Mouse (Mus musculus) heart, embryonic 15.5 days (tissue): ENCODE data around the gene Arhgap21. TPM values are rescaled to one million over a fixed set of nuclear protein-coding genes. Genes with fewer than 3 reads are reported as not detected.

Experiments
- ATAC-seq: fragments of 200-750 bp; cut with Nextera tagmentation; replicated peaks from 2 replicates; pipeline ENCODE4 v1.8.0; 2017; ENCODE audit warnings: low read depth, moderate TSS enrichment; ENCODE audit not compliant: insufficient number of reproducible peaks, insufficient read depth, low FRiP score
- H3K27ac ChIP-seq: fragments of 300-500 bp; sonication (generic); 2 replicates; pipeline ENCODE4 v1.5.1; 2015; ENCODE audit warnings: mild to moderate bottlenecking, inconsistent platforms
- H3K27me3 ChIP-seq: fragments of 300-500 bp; sonication (generic); 2 replicates; pipeline ENCODE4 v1.6.1; 2015; ENCODE audit warnings: inconsistent platforms
- H3K36me3 ChIP-seq: fragments of 300-500 bp; sonication (generic); 2 replicates; pipeline ENCODE4 v1.6.1; 2015; ENCODE audit warnings: mild to moderate bottlenecking, inconsistent platforms
- H3K4me1 ChIP-seq: fragments of 300-500 bp; sonication (generic); replicated peaks from 2 replicates; pipeline ENCODE4 v1.6.1; 2015; ENCODE audit warnings: inconsistent platforms
- H3K4me2 ChIP-seq: fragments of 300-500 bp; sonication (generic); 2 replicates; pipeline ENCODE4 v1.6.1; 2015; ENCODE audit warnings: inconsistent platforms, mild to moderate bottlenecking, moderate library complexity
- H3K4me3 ChIP-seq: fragments of 300-500 bp; sonication (generic); 2 replicates; pipeline ENCODE4 v1.5.1; 2015; ENCODE audit warnings: mild to moderate bottlenecking, inconsistent platforms
- H3K9ac ChIP-seq: fragments of 300-500 bp; sonication (generic); 2 replicates; pipeline ENCODE4 v1.6.1; 2015; ENCODE audit warnings: mild to moderate bottlenecking, inconsistent platforms
- H3K9me3 ChIP-seq: fragments of 300-500 bp; sonication (generic); replicated peaks from 2 replicates; pipeline ENCODE4 v1.6.1; 2016; ENCODE audit warnings: inconsistent platforms
- WGBS: fragments of 180-500 bp; shearing (Covaris S2); methylation state at CpG from one replicate; pipeline ENCODE4 v1.1.7; 2015; ENCODE audit warnings: mixed read lengths; 5-methylcytosine and 5-hydroxymethylcytosine counted together
- polyA plus RNA-seq: library from polyadenylated mRNA; unstranded; fragments of >200 nt; fragmentation: Nextera tagmentation; extraction: Ambion mirVana; gene quantifications from 2 replicates; pipeline ENCODE4 v1.2.1, GENCODE M21; 2015

The Arhgap21 gene
- polyA plus RNA-seq, 1 experiment from 2014 or later: 17.2 TPM

DNA sequence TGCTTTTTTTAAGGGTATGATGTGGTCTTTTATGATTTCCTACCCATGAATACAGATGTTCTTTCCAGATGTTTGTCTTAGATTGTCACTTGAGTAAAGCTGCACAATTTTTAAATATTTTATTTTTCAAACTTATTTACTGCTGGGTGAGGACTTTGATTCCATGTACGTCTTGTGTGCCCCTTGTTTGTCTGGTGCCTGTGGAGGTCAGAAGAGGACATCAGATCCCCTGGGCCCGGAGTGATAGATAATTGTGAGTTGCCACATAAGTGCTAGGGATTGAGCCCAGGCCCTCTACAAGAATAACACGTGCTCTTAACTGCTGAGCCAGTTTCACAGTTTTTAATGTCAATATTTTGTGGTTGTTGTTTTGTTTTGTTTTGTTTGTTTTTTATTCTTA, 19.1 kb upstream of the Arhgap21 start:
- WGBS: 38% methylated on average over 3 of the region's 3 CpGs
- ATAC-seq: no peak

DNA sequence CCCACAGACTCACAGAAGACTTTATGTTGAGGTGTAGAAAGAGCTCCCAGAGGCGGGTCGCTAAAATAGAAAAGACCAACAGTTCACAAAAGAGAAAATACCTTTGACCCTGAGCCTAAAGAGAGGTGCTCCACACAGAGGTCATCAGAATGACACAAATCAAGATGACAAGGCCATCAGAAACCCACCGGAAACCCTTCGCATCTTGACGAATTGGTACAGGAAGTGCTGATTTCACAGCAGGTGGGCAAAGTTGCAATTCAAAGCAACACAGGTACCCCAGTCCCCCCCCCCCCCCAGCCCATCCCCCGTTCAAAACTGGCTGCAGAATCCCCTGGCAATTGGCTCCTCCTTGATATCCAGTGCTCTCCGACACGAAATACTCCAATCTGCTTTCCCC, 10.0 kb upstream of the Arhgap21 start:
- 77% methylated on average over 8 of the region's 8 CpGs for WGBS
- H3K4me1 ChIP-seq: no peaks in the 10 kb centered on the region
- ATAC-seq: no peak
- H3K9me3 ChIP-seq: no peaks in the 10 kb centered on the region
- H3K36me3 ChIP-seq: no peaks in the 10 kb centered on the region
- no peak overlapping the region for H3K9ac ChIP-seq
- no peaks in the 10 kb centered on the region for H3K27me3 ChIP-seq
- H3K4me3 ChIP-seq: no peak overlapping the region
- H3K4me2 ChIP-seq: no peak overlapping the region
- no peak overlapping the region for H3K27ac ChIP-seq

More for the DNA sequence above, 19.1 kb upstream of the Arhgap21 start:
- H3K4me1 ChIP-seq: peaks cover 4% of the 10 kb centered on the region
- H3K27ac ChIP-seq: no peak overlapping the region
- no peaks in the 10 kb centered on the region for H3K9me3 ChIP-seq
- H3K9ac ChIP-seq: no peak overlapping the region
- H3K4me2 ChIP-seq: no peak overlapping the region
- H3K27me3 ChIP-seq: no peaks in the 10 kb centered on the region
- H3K36me3 ChIP-seq: no peaks in the 10 kb centered on the region
- H3K4me3 ChIP-seq: no peak overlapping the region

DNA sequence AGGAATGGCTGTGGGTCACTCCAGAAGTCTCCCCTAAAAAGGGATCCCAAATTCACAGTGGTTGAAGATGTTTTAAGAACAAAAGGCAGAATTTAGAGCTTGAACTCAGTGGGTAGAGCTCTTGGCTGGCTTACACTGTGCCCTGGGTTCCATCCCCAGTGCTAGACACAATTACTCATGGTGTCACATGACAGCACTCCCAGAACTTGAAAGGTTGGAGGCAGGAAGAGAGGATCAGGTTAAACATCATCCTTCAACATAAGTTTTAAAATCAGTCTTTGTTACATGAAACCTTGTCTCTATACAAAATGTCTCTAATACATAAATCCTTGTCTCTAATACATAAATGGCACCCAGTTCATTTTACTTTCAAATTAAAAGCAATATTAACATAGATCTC, 8.4 kb upstream of the Arhgap21 start:
- ATAC-seq: no peak
- Histone ChIP-seq H3K9ac (no peak overlapping the region), H3K27me3 (no peaks in the 10 kb centered on the region), H3K27ac (no peak overlapping the region), H3K9me3 (no peaks in the 10 kb centered on the region), H3K36me3 (no peaks in the 10 kb centered on the region), H3K4me3 (no peak overlapping the region), H3K4me2 (no peak overlapping the region), H3K4me1 (no peaks in the 10 kb centered on the region)

DNA sequence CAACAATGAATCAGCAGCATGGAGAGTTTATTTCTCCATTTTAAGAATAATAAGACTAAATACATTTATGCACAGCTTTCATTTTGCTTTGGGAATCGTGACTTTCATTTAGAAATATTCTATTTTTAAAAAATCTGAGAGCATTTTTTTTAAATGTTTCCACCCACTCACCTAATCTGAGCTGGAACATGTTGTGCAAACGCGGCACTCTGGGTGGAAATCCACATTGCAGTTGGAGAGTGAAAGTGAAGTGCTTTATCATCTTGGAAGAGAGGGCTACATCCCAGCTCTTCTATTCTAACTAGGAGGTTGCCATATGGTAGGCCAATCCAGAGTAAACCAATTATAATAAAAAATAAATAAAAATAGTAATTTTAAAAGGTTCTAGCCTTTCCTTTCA, 4.8 kb upstream of the Arhgap21 start:
- H3K4me2 ChIP-seq: no peak overlapping the region
- H3K4me3 ChIP-seq: no peak overlapping the region
- no peak for ATAC-seq
- no peaks in the 10 kb centered on the region for H3K36me3 ChIP-seq
- no peaks in the 10 kb centered on the region for H3K9me3 ChIP-seq
- H3K9ac ChIP-seq: no peak overlapping the region
- 41% methylated on average over 3 of the region's 3 CpGs for WGBS
- H3K4me1 ChIP-seq: peaks cover 16% of the 10 kb centered on the region
- H3K27me3 ChIP-seq: no peaks in the 10 kb centered on the region
- no peak overlapping the region for H3K27ac ChIP-seq

DNA sequence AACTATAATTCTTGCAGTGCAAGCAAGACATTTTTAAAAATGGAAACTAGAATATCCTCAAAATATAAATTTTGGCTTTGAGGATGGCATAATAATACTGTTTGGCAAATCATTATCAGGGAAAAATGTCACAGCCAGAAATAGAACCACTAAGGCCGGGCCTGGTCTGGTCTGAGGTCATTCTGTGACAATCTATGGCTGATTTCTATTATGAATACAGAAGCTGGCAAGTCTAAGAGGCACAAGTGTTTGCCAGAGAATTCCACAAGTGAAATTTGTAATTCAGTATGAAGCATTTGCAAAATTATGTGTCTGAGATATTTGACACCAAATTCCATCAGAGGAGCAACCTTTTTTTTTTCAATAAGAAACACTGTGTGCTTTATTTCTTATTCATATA, 3.5 kb upstream of the Arhgap21 start:
- Histone ChIP-seq H3K36me3 (no peaks in the 10 kb centered on the region), H3K4me1 (peaks cover 16% of the 10 kb centered on the region), H3K4me2 (no peak overlapping the region), H3K27me3 (no peaks in the 10 kb centered on the region), H3K27ac (peak overlapping the region; percentile 79), H3K9me3 (no peaks in the 10 kb centered on the region), H3K4me3 (no peak overlapping the region), H3K9ac (no peak overlapping the region)
- WGBS: 21% methylated on average over 1 of the region's 1 CpGs
- no peak for ATAC-seq

DNA sequence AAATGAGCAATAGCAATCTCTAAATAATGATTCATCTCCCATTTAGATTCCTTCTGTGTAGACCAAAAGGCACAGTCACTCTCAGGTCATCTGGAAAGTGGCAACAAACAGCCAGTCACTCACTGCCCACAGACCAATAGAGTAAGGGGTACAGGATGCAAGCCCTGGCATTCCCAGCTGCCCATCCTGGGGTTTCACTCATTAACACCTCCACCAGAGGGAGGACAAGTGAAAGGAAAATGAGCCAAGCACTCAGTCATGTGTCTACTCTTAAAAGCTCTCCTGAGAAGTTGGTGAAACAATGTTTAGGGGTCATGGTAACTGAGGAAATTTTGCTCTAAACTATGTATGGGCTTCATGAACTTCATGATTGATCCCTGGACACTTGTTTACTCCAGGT, 2.9 kb upstream of the Arhgap21 start:
- no peaks in the 10 kb centered on the region for H3K27me3 ChIP-seq
- no peak overlapping the region for H3K9ac ChIP-seq
- H3K9me3 ChIP-seq: no peaks in the 10 kb centered on the region
- no peak overlapping the region for H3K4me3 ChIP-seq
- H3K4me2 ChIP-seq: no peak overlapping the region
- peaks cover 16% of the 10 kb centered on the region for H3K4me1 ChIP-seq
- ATAC-seq: no peak
- H3K27ac ChIP-seq: peak overlapping the region; percentile 79
- H3K36me3 ChIP-seq: no peaks in the 10 kb centered on the region

DNA sequence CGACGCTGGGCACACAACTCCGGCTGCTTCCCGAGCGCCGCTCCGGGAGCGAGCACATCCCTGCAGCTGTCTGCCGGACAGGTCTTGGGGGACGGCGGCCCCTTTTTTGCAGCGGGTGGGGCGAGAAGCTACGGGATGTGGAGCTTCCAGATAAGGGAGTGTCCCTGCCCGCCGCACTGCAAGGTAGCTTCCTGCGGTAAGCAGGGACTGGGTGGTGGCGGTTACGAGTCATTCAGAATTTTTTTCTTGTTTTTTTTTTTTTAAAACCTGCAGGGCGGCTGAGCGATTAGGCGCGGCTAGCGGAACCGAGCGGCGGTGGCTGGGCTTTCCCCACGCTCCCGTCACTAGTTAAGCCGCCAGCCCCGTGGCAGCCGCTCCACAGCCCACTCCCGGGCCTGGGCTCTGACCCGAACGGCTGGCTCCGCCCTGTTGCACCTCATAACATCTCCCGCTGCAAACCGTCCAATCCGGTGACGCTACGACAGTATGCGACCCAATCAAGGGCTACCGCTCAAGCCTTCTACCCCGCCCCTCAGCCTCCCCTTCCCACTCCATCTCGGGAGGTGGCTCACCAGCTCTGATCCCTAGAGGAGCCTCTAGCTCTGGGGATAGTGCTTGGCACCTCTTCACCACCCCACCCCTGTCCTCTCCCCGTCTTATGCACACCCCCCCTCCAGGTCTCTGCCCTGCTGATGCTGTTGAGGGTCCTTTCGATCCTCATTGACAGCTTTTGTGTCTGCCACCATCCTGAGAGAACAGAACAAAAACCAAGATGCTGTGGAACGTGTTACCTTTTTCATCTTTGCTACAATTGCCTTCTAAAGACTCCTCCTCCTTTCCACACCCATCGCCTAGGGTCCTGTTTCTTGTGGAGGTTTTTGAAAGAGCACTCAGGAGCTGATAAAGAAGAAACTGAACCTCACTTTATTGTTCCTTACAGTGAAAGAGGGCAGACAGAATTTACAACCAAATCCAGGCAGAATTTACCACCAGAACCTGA, 820 bp upstream of the Arhgap21 start:
- H3K36me3 ChIP-seq: no peaks in the 10 kb centered on the region
- peak overlapping the region; percentile 75 for H3K4me2 ChIP-seq
- under 1% methylated on average over 49 of the region's 49 CpGs for whole genome bisulfite sequencing
- peak overlapping the region; percentile 99 for H3K27ac ChIP-seq
- no peaks in the 10 kb centered on the region for H3K9me3 ChIP-seq
- no peaks in the 10 kb centered on the region for H3K27me3 ChIP-seq
- ATAC-seq: peak; percentile 94
- peak overlapping the region; percentile 97 for H3K4me3 ChIP-seq
- H3K4me1 ChIP-seq: peaks cover 22% of the 10 kb centered on the region
- peak overlapping the region; percentile 99 for H3K9ac ChIP-seq

DNA sequence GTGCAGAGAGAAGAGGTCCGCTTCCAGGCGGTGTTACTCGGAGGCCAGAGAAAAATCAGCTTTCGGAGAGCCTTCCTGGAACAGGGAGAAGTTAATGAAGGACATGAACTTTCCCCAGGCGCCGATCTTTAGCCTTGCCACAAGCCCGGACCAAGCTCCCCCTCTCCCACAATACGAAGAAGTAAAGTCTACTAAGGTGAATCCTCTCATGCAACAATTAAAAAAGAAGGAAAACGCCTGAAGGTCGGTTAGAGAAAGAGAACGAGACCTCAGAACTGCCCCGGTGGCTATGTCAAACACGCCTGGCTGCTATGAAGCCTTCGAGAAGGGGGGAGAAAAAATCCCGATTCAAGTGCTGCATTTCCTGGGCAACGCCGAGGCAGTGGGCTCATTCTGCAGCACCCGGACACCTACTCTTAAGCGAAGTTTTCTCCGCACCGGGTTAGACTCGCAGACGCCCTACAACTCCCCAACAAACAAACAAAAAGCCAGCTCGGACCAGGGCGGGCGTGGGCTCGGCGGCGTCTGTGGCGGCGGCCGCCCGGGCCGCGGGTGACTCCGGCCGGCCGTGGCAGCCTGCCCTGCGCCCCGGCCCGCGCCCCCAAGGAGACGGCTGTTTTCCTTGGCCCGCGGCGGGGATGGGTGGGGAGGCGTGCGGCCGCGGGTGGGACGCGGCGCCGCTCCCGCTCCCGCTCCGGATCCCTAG, 882 bp downstream of the Arhgap21 start:
- Histone ChIP-seq H3K4me1 (peaks cover 35% of the 10 kb centered on the region), H3K9ac (peak overlapping the region; percentile 99), H3K27ac (peak overlapping the region; percentile 99), H3K4me2 (peak overlapping the region; percentile 75), H3K9me3 (no peaks in the 10 kb centered on the region), H3K27me3 (no peaks in the 10 kb centered on the region), H3K36me3 (no peaks in the 10 kb centered on the region), H3K4me3 (peak overlapping the region; percentile 97)
- under 1% methylated on average over 56 of the region's 57 CpGs for WGBS
- peak; percentile 20; the same call in 1 of the 2 replicates for ATAC-seq

DNA sequence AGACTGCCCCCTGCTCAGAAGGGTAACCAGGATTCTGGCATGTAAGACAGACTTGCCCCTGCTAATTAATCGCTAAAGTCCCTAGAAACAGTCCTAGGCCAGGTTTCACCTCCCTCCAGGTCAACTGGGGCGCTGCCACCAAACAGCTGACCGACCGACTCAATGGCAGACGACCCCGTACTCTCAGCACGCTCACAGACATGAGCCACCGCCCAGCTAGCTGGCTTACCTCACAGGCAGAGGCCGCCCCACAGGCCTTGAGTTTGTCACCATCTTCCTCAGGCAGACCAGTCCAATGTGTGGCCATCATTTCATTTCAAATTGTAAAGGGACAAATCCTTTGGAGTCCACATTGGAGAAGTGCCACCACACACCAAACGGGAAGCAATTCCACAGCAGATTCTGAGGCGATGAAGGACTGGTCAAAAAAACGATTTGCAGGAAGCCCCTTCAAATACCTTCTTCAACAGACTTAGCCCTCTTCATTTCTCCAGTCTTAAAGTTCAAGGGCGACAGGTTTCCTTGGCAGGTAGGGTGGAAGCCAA, 1.5 kb downstream of the Arhgap21 start:
- H3K9ac ChIP-seq: peak overlapping the region; percentile 99
- peak overlapping the region; percentile 75 for H3K4me2 ChIP-seq
- WGBS: under 1% methylated on average over 13 of the region's 13 CpGs
- H3K27me3 ChIP-seq: no peaks in the 10 kb centered on the region
- H3K9me3 ChIP-seq: no peaks in the 10 kb centered on the region
- H3K4me1 ChIP-seq: peaks cover 40% of the 10 kb centered on the region
- ATAC-seq: no peak
- H3K27ac ChIP-seq: peak overlapping the region; percentile 99
- H3K4me3 ChIP-seq: peak overlapping the region; percentile 97
- no peaks in the 10 kb centered on the region for H3K36me3 ChIP-seq

DNA sequence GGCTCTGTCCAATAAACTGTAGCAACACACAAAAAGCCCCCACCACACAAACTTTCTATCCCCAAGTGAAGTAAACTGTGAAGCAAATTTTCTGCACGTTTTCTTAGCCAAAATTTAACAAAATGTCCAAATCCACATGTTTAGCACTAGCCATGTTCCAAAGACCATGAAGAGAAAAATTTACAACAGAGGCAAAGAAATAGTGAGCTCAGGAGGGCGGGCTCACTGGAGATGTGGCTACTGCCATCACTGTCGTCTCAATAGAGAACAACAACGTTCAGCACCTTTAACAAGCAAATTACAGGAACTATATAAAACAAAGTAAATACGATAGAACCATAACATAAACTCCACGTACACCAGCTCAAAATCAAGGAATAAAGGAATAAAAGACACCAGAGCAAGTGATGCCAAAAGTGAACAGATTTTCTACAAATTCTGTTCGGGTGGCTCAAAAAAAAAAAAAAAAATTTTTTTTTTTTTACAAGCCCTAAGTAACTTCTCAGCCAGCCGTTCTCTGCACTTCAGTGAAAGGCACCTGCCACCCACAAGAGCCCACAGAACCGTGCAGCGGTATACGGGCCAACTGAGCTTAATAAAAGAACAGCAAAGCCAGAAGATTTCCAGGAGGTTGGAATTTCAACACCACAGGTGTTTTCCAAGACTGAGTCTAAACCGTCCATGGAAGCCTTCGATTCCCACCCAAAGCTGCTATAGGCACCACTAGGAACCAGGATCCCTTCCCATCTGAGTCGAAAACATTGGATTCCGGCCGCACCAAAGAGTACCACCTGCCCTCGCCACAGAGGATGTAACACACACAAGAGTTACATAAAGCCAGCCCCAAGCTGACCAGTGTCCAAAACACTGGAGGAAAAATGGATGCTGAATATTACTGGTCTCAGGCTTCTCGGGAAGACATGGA, 2.2 kb downstream of the Arhgap21 start:
- Histone ChIP-seq H3K4me1 (peaks cover 41% of the 10 kb centered on the region), H3K9ac (peak overlapping the region; percentile 99), H3K27ac (peak overlapping the region; percentile 99), H3K36me3 (no peaks in the 10 kb centered on the region), H3K4me2 (peak overlapping the region; percentile 75), H3K9me3 (no peaks in the 10 kb centered on the region), H3K4me3 (peak overlapping the region; percentile 97), H3K27me3 (no peaks in the 10 kb centered on the region)
- 27% methylated on average over 18 of the region's 18 CpGs for WGBS
- no peak for ATAC-seq
